Mouse (Mus musculus): Measurements from ENCODE around the gene Epp13.
"Not testable (repeated sequence)": the region's sequence is repeated elsewhere in the genome, so short reads cannot be mapped to it uniquely, and the experiment has no call there.

Epp13 gene

GRCm38 (mm10) chr7:6285842-6286705 is 33.6 kb downstream of the Epp13 start, which contains the start of gene Zfp667:
TSS of gene Zfp667 (plus strand) at chr7:6286579.
- peak; percentile 99 for DNase-seq

DNA sequence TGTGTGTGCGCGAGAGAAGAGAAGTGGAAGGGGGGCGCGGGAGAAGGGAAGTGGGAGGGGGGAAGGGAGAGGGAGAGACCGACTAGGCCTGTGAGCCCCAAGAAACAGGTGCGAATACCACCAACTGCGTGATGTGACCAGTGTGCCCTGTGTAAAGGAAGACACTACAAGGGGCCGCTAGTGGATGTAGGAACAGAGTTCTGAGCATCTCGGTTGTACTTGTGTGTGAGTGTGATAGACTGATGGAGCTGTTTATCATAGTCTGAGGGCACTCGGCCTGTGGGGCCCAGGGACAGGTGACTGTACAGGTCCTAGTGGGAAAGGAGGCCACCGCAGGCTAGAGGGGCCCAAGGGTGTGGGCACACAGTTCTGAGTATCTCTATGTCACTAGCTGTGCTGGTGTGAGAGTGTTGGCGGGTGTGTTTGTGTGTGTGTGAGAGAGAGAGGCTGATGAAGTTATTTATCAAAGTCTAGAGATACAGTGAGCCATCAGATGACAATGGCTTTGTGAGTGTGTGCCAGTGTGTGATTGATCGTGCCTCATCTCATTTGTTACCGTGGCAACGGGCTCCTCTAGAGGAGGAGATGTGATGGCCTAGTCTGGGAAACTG is 34.5 kb downstream of the Epp13 start:
- peak; percentile 60 for DNase-seq

DNA sequence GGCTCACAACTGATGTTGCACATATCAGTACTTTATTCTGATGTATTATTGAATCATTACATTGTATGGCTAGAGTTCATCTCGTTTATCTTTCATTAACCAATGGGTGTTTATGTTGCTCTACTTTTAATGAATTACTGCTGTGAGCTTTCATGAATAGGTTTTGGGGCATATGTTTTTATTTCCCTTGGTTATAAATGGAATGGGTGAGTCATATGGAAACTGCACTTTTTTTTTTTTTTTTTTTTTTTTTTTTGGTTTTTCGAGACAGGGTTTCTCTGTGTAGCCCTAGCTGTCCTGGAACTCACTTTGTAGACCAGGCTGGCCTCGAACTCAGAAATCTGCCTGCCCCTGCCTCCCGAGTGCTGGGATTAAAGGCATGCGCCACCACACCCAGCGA is 38.6 kb downstream of the Epp13 start:
- not testable (repeated sequence) for DNase-seq

- DNase-seq: not testable (repeated sequence)
These were observed 48.3 kb downstream of the Epp13 start for GRCm38 (mm10) chr7:6300796-6301195.

- DNase-seq: peak; percentile 8
These were observed 78.1 kb downstream of the Epp13 start for GRCm38 (mm10) chr7:6330458-6331232.

DNA sequence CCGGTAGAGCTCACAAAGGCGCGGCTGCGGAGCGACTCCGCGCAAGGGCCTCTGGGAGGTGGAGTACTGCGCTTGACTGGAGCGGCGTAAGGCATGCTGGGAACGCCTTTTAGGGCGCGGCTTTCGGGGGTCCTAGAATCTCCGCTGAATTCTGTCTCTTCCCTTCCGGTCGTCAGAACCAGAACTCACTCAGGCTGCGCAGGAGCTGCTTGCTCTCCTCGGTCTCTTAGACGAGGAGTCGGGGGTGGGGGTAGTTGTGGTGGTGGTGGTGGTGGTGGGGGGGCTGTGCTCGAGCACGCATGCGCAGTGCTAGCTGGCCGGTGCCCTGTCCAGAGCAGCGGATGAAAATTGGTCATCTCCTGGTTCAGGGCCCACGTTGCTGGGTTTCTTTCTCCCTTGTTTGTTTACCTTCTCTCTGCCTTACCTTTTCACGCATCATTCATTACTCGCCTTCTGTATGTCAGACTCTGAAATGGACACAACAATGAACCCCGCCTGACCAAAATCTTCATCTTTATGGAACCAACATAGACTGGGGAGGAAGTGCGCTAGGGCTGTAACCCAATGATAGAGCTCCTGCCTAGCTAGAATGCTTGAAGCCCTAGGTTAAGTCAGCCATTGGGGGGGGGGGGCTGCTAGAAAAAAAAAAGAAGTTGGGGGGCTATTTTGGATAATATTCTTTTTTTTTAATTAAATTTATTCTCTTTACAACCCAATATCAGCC is 78.9 kb downstream of the Epp13 start, which contains the start of gene Zfp583:
Gene Zfp583 (minus strand): TSS at position 53 of the 724 bp plus-strand sequence.
- peak; percentile 94 for DNase-seq
